Mouse (Mus musculus): ENCODE measurements at regions not wholly inside any gene's neighbourhood (a gene's known extent, or its start where the extent isn't known, plus 50 kb on each side); places are given as distances from the start of the nearest gene placed in this dataset.

GRCm38 (mm10) chr1:149129767-149130287 is 831.3 kb downstream of the Pla2g4a start:
- peak; percentile 68 for DNase-seq (ENCODE audit: extremely low read depth, low read depth)

GRCm38 (mm10) chr1:149129138-149129537 is 832.0 kb downstream of the Pla2g4a start:
- no peak for DNase-seq (ENCODE audit: extremely low read depth, low read depth)

DNA sequence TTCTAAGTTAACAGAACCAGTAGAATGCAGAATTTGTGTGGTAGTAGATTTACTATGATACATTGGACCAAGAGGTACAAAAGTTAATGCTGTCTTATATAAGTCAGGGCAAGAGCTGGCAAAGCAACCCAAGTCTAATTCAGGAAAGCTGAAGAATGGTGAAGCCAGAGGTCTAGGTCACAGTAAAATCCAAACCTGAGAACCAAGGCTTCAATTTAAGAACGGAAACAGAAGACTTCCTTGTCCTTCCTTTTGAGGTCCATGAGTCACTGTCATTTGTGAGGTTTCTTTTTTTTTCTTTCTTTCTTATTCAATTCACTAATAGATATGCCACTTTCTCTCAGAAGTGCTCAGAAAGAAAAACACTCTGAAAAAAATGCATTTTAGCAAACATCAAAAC is 833.4 kb downstream of the Pla2g4a start:
- DNase-seq (ENCODE audit: extremely low read depth, low read depth): no peak

GRCm38 (mm10) chr1:149103396-149103795 is 857.7 kb downstream of the Pla2g4a start:
- DNase-seq (ENCODE audit: extremely low read depth, low read depth): peak; percentile 7

- no peak for DNase-seq (ENCODE audit: extremely low read depth, low read depth)
Measured at GRCm38 (mm10) chr1:149097426-149097825, 863.7 kb downstream of the Pla2g4a start.

DNA sequence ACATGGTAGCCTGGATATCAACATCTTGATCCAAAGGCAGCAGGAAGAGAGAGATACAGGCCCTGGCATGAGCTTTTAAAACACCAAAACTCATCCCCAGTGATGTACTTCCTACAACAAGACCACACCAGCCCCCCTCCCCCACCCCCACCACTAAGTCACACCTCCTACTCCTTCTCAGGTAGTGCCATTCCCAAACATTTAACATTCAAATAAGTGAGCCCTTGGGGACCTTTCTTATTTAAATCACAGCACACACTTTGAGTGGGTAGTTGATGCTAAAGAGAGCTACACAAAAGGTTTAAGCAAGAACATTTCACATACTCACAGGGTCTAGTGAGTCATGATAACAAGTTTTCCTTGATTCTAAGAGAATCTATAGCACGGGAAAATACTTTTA is 886.4 kb downstream of the Pla2g4a start:
- DNase-seq (ENCODE audit: extremely low read depth, low read depth): no peak

DNA sequence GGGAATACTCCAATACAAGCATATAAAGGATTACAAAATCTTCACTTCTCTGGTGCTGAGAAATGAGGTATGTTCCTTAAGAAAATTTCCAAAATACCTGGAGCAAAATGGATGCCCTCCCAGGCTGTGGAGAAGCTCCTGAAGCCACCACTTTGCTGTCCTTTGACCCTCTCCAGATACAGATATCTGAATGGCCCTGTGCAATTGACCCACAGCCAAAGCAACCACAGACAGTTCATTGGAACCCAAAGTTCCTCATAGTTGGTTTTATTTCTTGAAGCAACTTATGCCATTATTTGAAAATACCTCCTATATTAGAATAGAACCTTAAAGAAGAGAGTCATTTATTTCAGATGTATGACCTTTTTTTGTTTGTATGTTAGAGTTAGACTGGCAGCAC is 891.5 kb downstream of the Pla2g4a start:
- peak; percentile 77 for DNase-seq (ENCODE audit: extremely low read depth, low read depth)

DNA sequence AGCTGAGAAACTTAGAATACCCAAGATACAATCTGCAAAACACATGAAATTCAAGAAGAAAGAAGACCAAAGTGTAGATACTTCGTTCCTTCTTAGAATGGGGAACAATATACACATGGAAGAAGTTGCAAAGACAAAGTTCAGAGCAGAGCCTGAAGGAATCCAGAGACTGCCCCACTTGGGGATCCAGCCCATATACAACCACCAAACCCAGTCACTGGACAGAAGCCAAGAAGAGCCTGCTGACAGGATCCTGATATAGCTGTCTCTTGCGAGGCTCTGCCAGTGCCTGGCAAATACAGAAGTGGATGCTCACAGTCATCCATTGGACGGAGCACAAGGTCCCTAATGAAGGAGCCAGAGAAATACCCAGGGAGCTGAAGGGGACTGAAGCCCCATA is 898.1 kb downstream of the Pla2g4a start:
- DNase-seq (ENCODE audit: extremely low read depth, low read depth): peak; percentile 67

- DNase-seq (ENCODE audit: extremely low read depth, low read depth): no peak
Measured at GRCm38 (mm10) chr1:149038188-149038967, 922.7 kb downstream of the Pla2g4a start.

DNA sequence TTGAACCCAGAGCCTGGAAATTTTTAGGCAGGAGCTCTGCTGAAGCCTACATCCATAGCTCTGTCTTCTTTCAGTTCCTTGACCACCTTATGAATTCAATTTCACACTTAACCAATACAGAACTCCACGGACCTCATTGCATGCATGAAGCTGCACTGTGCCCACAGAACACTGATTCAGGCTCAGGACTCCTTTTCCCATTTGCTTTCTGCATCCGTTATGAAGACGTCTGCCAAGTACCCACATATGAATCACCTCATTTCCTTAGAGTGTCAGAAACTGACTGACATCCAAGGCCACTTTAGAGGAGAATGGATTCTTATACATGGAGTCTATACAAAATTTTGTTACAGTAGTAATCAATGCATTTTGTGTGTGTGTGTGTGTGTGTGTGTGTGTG is 932.8 kb downstream of the Pla2g4a start:
- DNase-seq (ENCODE audit: extremely low read depth, low read depth): no peak

GRCm38 (mm10) chr1:149021734-149022133 is 939.4 kb downstream of the Pla2g4a start:
- no peak for DNase-seq (ENCODE audit: extremely low read depth, low read depth)

DNA sequence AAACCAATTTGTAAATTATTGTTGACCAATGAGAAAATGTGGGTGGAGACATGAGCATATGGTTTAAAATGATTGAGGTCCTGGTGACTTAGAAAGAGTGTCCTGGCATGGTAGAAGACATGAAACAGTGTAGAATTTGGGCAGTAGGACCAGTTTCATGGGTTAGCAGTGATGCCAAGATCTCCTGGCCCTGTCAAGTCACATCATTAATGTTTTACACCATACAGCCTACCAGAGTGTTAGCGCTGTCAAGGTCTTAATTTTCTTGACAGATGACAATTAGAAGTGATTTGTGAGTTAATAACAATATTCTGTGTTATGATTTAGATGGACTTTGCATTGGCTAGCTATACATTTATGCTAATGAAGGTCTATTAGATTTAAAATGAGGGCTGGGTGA is 939.8 kb downstream of the Pla2g4a start:
- no peak for DNase-seq (ENCODE audit: extremely low read depth, low read depth)

DNA sequence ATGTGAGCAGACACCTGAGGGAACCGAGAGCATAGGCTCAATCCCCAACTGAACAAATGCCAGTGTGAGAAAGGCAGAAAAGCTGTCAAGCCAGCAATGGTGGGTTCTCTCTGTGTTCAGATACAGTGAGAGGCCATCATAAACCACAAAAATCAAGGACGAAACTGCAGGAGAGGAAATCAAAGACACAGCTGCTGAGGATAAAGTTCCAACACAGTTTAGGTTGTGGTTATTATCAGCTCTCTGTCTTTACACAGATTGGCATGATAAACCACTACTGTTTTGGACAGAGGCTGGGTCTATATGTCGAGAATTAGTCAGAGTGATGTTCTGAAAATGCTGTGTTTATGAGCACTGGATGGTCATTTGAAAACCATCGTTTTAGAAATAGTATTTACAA is 946.5 kb downstream of the Pla2g4a start:
- no peak for DNase-seq (ENCODE audit: extremely low read depth, low read depth)

GRCm38 (mm10) chr1:149010767-149011166 is 950.3 kb downstream of the Pla2g4a start:
- no peak for DNase-seq (ENCODE audit: extremely low read depth, low read depth)

- DNase-seq (ENCODE audit: extremely low read depth, low read depth): no peak
Measured at GRCm38 (mm10) chr1:149000092-149000491, 961.0 kb downstream of the Pla2g4a start.

DNA sequence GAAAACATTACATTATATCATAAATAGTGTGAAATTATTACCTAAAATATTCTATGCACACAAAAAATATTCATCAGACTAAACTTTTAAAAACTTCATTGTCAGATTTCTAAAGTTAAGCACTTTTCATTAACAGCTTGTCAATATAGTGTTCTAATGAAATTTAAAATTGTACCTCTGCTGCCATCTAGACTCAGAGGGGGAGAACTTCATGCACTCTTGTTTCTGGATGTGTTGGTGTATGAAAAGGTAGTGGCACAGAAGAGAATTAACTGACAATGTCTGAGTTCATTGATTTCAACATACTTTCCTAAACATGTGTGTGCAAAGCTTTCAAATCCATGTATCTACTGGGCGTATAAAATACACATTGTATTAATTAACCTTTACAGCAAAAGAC is 967.5 kb downstream of the Pla2g4a start:
- peak; percentile 26 for DNase-seq (ENCODE audit: extremely low read depth, low read depth)

GRCm38 (mm10) chr1:148977377-148977776 is 983.7 kb downstream of the Pla2g4a start:
- no peak for DNase-seq (ENCODE audit: extremely low read depth, low read depth)

GRCm38 (mm10) chr1:148965358-148965757 is 995.7 kb downstream of the Pla2g4a start:
- no peak for DNase-seq (ENCODE audit: extremely low read depth, low read depth)

DNA sequence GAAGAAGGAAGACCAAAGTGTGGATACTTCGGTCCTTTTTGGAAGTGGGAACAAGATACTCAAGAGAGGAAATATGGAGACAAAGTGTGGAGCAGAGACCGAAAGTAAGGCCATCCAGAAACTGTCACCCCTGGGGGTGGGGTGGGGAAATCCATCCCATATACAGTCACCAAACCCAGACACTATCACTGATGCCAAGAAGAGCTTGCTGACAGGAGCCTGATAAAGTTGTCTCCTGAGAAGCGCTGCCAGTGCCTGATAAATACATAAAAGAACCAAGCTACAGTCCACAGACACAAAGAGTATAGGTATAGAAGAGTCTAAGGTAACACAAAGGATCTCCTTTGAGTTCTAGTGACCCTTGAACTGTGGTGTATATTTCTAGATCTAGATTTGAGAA is 1026.7 kb downstream of the Pla2g4a start:
- no peak for DNase-seq (ENCODE audit: extremely low read depth, low read depth)

- no peak for DNase-seq (ENCODE audit: extremely low read depth, low read depth)
Measured at GRCm38 (mm10) chr1:148924506-148924905, 1036.6 kb downstream of the Pla2g4a start.

- DNase-seq (ENCODE audit: extremely low read depth, low read depth): no peak
Measured at GRCm38 (mm10) chr1:148917062-148917461, 1044.0 kb downstream of the Pla2g4a start.

GRCm38 (mm10) chr1:148912819-148913218 is 1048.3 kb downstream of the Pla2g4a start:
- no peak for DNase-seq (ENCODE audit: extremely low read depth, low read depth)

GRCm38 (mm10) chr1:148904067-148904466 is 1057.0 kb downstream of the Pla2g4a start:
- no peak for DNase-seq (ENCODE audit: extremely low read depth, low read depth)
